Mouse (Mus musculus): ENCODE data around the gene Ctsd. TPM values are rescaled to one million over a fixed set of nuclear protein-coding genes. Genes with fewer than 3 reads are reported as not detected.

Gene Ctsd
- polyA plus RNA-seq (2017; shearing (Covaris generic)): 251 TPM

GRCm38 (mm10) chr7:142387419-142388148 is at the start of gene Ctsd:
Gene Ctsd (minus strand): TSS chr7:142388038.

GRCm38 (mm10) chr7:142434137-142434865 is 46.5 kb upstream of the Ctsd start, which contains the start of gene Syt8:
Gene Syt8 (plus strand): TSS chr7:142434850.

GRCm38 (mm10) chr7:142382567-142382966 is 5.3 kb downstream of the Ctsd start, which contains the start of gene Gm49369:
Gene Gm49369 (minus strand): TSS chr7:142382667.

GRCm38 (mm10) chr7:142373641-142374412 is 14.0 kb downstream of the Ctsd start, which contains the start of gene Ifitm10:
Gene Ifitm10 (minus strand): TSS chr7:142373753.

Other genes starting within 250 kb of the Ctsd start
- not detected for gene Gm45337, start 243.4 kb downstream of the Ctsd start, polyA plus RNA-seq (2017; shearing (Covaris generic))
- not detected for gene Gm29735, start 230.9 kb downstream of the Ctsd start, polyA plus RNA-seq (2017; shearing (Covaris generic))
- not detected for gene Gm4553, start 222.3 kb downstream of the Ctsd start, polyA plus RNA-seq (2017; shearing (Covaris generic))
- not detected for gene Krtap5-2, start 212.0 kb downstream of the Ctsd start, polyA plus RNA-seq (2017; shearing (Covaris generic))
- not detected for gene Gm10153, start 197.6 kb downstream of the Ctsd start, polyA plus RNA-seq (2017; shearing (Covaris generic))
- not detected for gene Krtap5-3, start 186.7 kb downstream of the Ctsd start, polyA plus RNA-seq (2017; shearing (Covaris generic))
- gene Gm7579, start 176.2 kb downstream of the Ctsd start, polyA plus RNA-seq (2017; shearing (Covaris generic)): not detected
- gene Krtap5-5, start 158.1 kb downstream of the Ctsd start, polyA plus RNA-seq (2017; shearing (Covaris generic)): not detected
- gene Gm40460, start 147.0 kb downstream of the Ctsd start, polyA plus RNA-seq (2017; shearing (Covaris generic)): not detected
- not detected for gene Gm2431, start 129.7 kb downstream of the Ctsd start, polyA plus RNA-seq (2017; shearing (Covaris generic))
- not detected for gene Gm4559, start 113.7 kb downstream of the Ctsd start, polyA plus RNA-seq (2017; shearing (Covaris generic))
- gene Krtap5-1, start 90.9 kb downstream of the Ctsd start, polyA plus RNA-seq (2017; shearing (Covaris generic)): not detected
- not detected for gene Krtap5-4, start 84.5 kb downstream of the Ctsd start, polyA plus RNA-seq (2017; shearing (Covaris generic))
- 3.5 TPM for gene Ifitm10, start 14.3 kb downstream of the Ctsd start, polyA plus RNA-seq (2017; shearing (Covaris generic))
- gene Gm49369, start 5.4 kb downstream of the Ctsd start, polyA plus RNA-seq (2017; shearing (Covaris generic)): 4.7 TPM
- not detected for gene Syt8, start 46.8 kb upstream of the Ctsd start, polyA plus RNA-seq (2017; shearing (Covaris generic))
- not detected for gene Tnni2, start 53.8 kb upstream of the Ctsd start, polyA plus RNA-seq (2017; shearing (Covaris generic))
- 554 TPM for gene Lsp1, start 72.8 kb upstream of the Ctsd start, polyA plus RNA-seq (2017; shearing (Covaris generic))
- gene Tnnt3, start 110.8 kb upstream of the Ctsd start, polyA plus RNA-seq (2017; shearing (Covaris generic)): 2.3 TPM
- gene Mrpl23, start 144.6 kb upstream of the Ctsd start, polyA plus RNA-seq (2017; shearing (Covaris generic)): 12.4 TPM